Mouse (Mus musculus) heart, postnatal 0 days (tissue): ENCODE results near the gene Nt5m. TPM values are rescaled to one million over a fixed set of nuclear protein-coding genes. Genes with fewer than 3 reads are reported as not detected.

ENCODE experiments used
- ATAC-seq: fragments of 200-750 bp; cut with Nextera tagmentation; 2 replicates; pipeline ENCODE4 v1.8.0; 2017; ENCODE audit warnings: low read depth, moderate number of reproducible peaks, moderate library complexity; ENCODE audit not compliant: insufficient read depth
- DNase-seq: peaks from one replicate; pipeline ENCODE4 v3.0.0-alpha.2; 2016; ENCODE audit warnings: low spot score
- H3K27ac ChIP-seq: fragments of 300-500 bp; sonication (generic); 2 replicates; pipeline ENCODE4 v1.5.1; 2014; ENCODE audit warnings: low read depth, mild to moderate bottlenecking
- H3K27me3 ChIP-seq: fragments of 300-500 bp; sonication (generic); 2 replicates; pipeline ENCODE4 v1.6.1; 2014; ENCODE audit warnings: low read length, mixed read lengths; ENCODE audit not compliant: control insufficient read depth, insufficient read depth
- H3K36me3 ChIP-seq: fragments of 300-500 bp; sonication (generic); replicated peaks from 2 replicates; pipeline ENCODE4 v1.6.1; 2014; ENCODE audit warnings: low read length, mixed read lengths; ENCODE audit not compliant: control insufficient read depth, insufficient read depth
- H3K4me1 ChIP-seq: fragments of 300-500 bp; sonication (generic); 2 replicates; pipeline ENCODE4 v1.6.1; 2014; ENCODE audit warnings: antibody characterized with exemption; ENCODE audit not compliant: control insufficient read depth, insufficient read depth
- H3K4me2 ChIP-seq: fragments of 300-500 bp; sonication (generic); 2 replicates; pipeline ENCODE4 v1.6.1; 2014; ENCODE audit warnings: low read depth, mild to moderate bottlenecking, low read length, moderate library complexity
- H3K4me3 ChIP-seq: fragments of 300-500 bp; sonication (generic); 2 replicates; pipeline ENCODE4 v1.5.1; 2014; ENCODE audit warnings: low read depth, low read length
- H3K9ac ChIP-seq: fragments of 300-500 bp; sonication (generic); replicated peaks from 2 replicates; pipeline ENCODE4 v1.6.1; 2014; ENCODE audit warnings: low read depth, low read length, mixed read lengths
- H3K9me3 ChIP-seq: fragments of 300-500 bp; sonication (generic); replicated peaks from 2 replicates; pipeline ENCODE4 v1.6.1; 2016; ENCODE audit warnings: low read length; ENCODE audit not compliant: control insufficient read depth
- CTCF ChIP-seq: IDR thresholded peaks from 2 replicates; pipeline ENCODE4 v1.5.1; 2016; ENCODE audit warnings: antibody characterized with exemption, control low read depth, low read depth
- EP300 ChIP-seq: IDR thresholded peaks from 2 replicates; pipeline ENCODE4 v1.6.1; 2016; ENCODE audit warnings: antibody characterized with exemption, low read depth
- WGBS: fragments of 180-500 bp; shearing (Covaris S2); extraction: QIAGEN DNeasy Blood & Tissue Kit; methylation state at CpG from one replicate; pipeline ENCODE4 v1.1.7; 2014; 5-methylcytosine and 5-hydroxymethylcytosine counted together
- polyA plus RNA-seq: library from polyadenylated mRNA; unstranded; fragments of >200 nt; fragmentation: Nextera tagmentation; extraction: Ambion mirVana; gene quantifications from 2 replicates; pipeline ENCODE4 v1.2.1, GENCODE M21; 2015
- total RNA-seq: library from RNA; depleted of rRNA; stranded (reverse); fragments of >200 nt; gene quantifications from 2 replicates; pipeline ENCODE4 v1.2.3, GENCODE M21; 2014; ENCODE audit warnings: low replicate concordance; rRNA removed

The Nt5m gene
- total RNA-seq (59.6 and 63.1 TPM in 2 replicates), polyA plus RNA-seq (42.3 and 42.8 TPM in 2 replicates)

- H3K9ac ChIP-seq = peak within 1 kb of the TSS; percentile 75
Measured at GRCm38 (mm10) chr11:59839008-59839458, at the start of gene Nt5m. Gene Nt5m (plus strand): TSS chr11:59839447.

GRCm38 (mm10) chr11:59793390-59793789 lies 45.9 kb upstream of the Nt5m start:
- ATAC-seq (no peak), DNase-seq (no peak)
- no peaks in the 10 kb centered on the region for H3K27me3 ChIP-seq
- H3K4me2 ChIP-seq = no peak overlapping the region
- H3K9me3 ChIP-seq = no peaks in the 10 kb centered on the region
- no peak overlapping the region for H3K27ac ChIP-seq
- H3K4me3 ChIP-seq = no peak overlapping the region
- peaks cover 73% of the 10 kb centered on the region for H3K36me3 ChIP-seq
- WGBS = 87% methylated on average over 6 of the region's 6 CpGs
- TF ChIP-seq EP300 (no peak), CTCF (no peak)
- no peak overlapping the region for H3K9ac ChIP-seq
- no peaks in the 10 kb centered on the region for H3K4me1 ChIP-seq

More at GRCm38 (mm10) chr11:59839008-59839458, at the start of gene Nt5m:
- no peaks in the 10 kb centered on the region for H3K27me3 ChIP-seq
- H3K4me3 ChIP-seq = peak within 1 kb of the TSS; percentile 73
- H3K4me1 ChIP-seq = peaks cover 20% of the 10 kb centered on the region
- TF ChIP-seq CTCF (no peak), EP300 (peak; percentile 79)
- DNase-seq (peak; percentile 93), ATAC-seq (peak; percentile 96)
- peak within 1 kb of the TSS; percentile 74 for H3K4me2 ChIP-seq
- peak within 1 kb of the TSS; percentile 93 for H3K27ac ChIP-seq
- under 1% methylated on average over 23 of the region's 24 CpGs for WGBS
- H3K9me3 ChIP-seq = no peaks in the 10 kb centered on the region
- H3K36me3 ChIP-seq = peaks cover 33% of the 10 kb centered on the region

- TF ChIP-seq CTCF (no peak), EP300 (no peak)
- no peak overlapping the region for H3K4me2 ChIP-seq
- no peaks in the 10 kb centered on the region for H3K27me3 ChIP-seq
- ATAC-seq (no peak), DNase-seq (no peak)
- H3K4me3 ChIP-seq = no peak overlapping the region
- 94% methylated on average over 10 of the region's 10 CpGs for WGBS
- H3K9me3 ChIP-seq = no peaks in the 10 kb centered on the region
- H3K4me1 ChIP-seq = no peaks in the 10 kb centered on the region
- no peak overlapping the region for H3K27ac ChIP-seq
- H3K9ac ChIP-seq = no peak overlapping the region
- peaks cover 100% of the 10 kb centered on the region for H3K36me3 ChIP-seq
Measured at GRCm38 (mm10) chr11:59800412-59800811, 38.8 kb upstream of the Nt5m start.

GRCm38 (mm10) chr11:59801881-59802280 lies 37.4 kb upstream of the Nt5m start:
- H3K9me3 ChIP-seq = no peaks in the 10 kb centered on the region
- ATAC-seq (no peak), DNase-seq (no peak)
- no peaks in the 10 kb centered on the region for H3K4me1 ChIP-seq
- no peak overlapping the region for H3K9ac ChIP-seq
- H3K27ac ChIP-seq = no peak overlapping the region
- 89% methylated on average over 8 of the region's 8 CpGs for WGBS
- no peak overlapping the region for H3K4me3 ChIP-seq
- H3K4me2 ChIP-seq = no peak overlapping the region
- H3K36me3 ChIP-seq = peaks cover 100% of the 10 kb centered on the region
- no peak for TF ChIP-seq EP300
- TF ChIP-seq CTCF = no peak
- H3K27me3 ChIP-seq = no peaks in the 10 kb centered on the region

- no peaks in the 10 kb centered on the region for H3K27me3 ChIP-seq
- DNase-seq = no peak
- peaks cover 94% of the 10 kb centered on the region for H3K36me3 ChIP-seq
- H3K9me3 ChIP-seq = no peaks in the 10 kb centered on the region
- no peak for ATAC-seq
- WGBS = 73% methylated on average over 14 of the region's 14 CpGs
- H3K4me2 ChIP-seq = no peak overlapping the region
- TF ChIP-seq EP300 = no peak
- TF ChIP-seq CTCF = no peak
- no peak overlapping the region for H3K4me3 ChIP-seq
- H3K9ac ChIP-seq = no peak overlapping the region
- peaks cover 5% of the 10 kb centered on the region for H3K4me1 ChIP-seq
- no peak overlapping the region for H3K27ac ChIP-seq
Measured at GRCm38 (mm10) chr11:59803516-59803915, 35.7 kb upstream of the Nt5m start.
